Mouse (Mus musculus): Measurements from ENCODE around the gene Taok1.
A peak's percentile ranks its signal among the peaks of the same experiment; 100 is the strongest.
"Not testable (repeated sequence)": the region's sequence is repeated elsewhere in the genome, so short reads cannot be mapped to it uniquely, and the experiment has no call there.

Gene Taok1

DNA sequence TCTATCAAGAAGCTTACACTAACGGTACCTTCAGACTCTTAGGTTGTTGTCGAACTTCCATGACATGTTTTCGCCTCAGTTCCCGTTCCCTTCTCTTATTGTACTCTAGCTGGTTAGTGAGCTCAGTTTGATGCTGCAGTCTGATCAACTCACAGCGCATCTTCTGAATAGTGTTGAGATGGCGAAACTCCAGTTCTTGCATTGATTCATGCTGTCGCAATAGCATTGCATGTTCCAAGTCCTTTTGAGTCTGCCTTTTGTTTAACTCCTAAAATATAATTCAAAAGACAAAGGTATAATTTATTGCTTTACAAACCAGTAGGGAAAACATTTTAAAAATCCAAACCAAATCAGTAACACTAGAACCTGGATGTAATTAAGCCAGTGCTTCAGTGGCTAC lies 62.4 kb downstream of the Taok1 start:
- no peak for DNase-seq

GRCm38 (mm10) chr11:77532202-77532846 lies 75.3 kb downstream of the Taok1 start:
- DNase-seq: no peak

DNA sequence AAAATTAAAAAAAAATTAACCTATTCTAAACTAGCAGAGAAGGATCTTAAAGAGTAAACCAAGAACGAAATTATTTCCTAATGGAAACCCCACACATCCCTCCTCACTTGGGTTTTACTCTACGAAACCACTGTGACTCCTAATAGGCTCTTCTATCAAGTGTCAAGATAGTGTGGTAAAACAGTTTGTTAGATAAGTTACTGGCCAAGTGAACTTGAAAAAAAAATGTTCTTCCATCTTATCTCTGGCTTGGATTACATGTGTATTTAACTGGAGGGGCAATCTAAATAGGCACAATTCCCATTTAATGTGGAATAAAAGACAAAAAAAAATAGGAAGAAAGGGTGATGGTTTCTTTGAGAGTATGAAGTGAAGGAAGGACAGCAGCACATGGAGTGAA lies 76.8 kb downstream of the Taok1 start:
- DNase-seq: no peak

DNA sequence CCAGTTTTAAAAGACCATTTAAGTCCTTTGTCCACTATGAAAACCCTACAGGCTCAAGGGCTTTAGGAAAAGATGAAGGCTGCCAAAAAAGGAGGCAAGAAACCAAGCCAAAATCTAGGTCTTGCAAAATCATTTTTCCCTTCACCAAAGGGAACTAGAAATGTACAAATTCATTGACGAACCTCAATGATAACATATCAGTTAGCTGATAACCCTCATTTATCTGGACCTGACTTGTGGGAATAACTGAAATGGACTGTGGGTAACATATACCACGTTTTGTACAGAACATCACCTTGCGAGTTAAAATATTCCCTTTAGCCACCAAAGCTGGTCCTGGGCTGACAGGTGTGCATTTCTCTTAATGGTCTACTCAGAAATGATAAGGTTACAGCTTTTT lies 78.0 kb downstream of the Taok1 start:
- DNase-seq: no peak

DNA sequence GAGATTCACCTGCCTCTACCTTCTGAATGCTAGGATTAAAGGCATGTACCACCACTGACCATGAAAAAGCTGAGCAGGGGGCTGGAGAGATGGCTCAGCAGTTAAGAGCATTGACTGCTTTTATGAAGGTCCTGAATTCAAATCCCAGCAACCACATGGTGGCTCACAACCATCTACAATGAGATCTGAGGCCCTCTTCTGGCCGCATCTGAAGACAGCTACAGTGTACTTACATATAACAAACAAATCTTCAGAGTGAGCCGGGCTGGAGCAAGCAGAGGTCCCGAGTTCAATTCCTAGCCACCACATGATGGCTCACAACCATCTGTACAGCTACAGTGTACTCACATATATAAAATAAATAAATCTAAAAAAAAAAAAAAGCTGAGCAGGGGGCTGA lies 79.2 kb downstream of the Taok1 start:
- DNase-seq: not testable (repeated sequence)

- no peak for DNase-seq
Observed at GRCm38 (mm10) chr11:77525804-77526486, 81.7 kb downstream of the Taok1 start.

DNA sequence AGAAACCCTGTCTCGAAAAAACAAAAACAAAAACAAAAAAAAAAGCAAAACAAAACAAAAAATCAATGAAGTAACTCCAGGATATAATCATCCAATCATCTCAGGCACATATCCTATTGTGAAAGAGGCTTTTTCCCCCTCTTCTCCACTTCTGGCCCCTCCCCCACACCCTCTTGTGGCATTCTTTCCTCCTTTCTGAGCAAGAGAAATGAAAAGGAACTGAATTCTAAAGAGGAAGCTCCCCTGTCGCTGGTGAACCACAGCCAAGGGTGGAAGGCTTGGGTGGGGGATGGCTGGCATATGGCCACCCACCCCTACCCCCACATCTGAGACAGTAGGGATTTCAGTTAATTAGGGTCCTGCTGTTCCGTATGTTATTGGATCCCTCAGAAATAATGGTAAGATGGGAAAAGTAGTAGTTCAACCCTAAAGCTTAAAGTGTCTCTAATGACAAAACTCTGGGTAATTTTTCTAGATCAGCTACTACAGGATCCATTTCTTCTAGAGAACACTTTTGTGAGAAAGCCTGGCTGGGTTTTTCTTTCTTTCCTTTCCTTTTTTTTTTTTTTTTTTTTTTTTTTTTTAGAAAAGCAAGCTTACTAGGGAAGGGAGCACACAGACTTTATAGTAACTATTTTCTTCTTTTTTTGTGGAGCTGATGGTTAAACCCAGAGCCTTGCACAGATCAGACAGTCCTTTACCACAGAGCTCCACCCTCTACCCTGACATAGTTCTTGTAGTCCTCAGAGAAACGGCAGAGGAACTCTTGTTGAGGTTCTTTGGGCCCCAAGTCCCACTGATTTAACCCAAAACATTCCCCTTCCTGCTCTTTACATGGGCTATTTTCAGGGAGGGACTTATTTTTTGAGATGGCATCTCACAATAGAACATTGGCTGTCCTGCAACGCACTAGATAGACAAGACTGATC lies 86.8 kb downstream of the Taok1 start:
- peak; percentile 74 for DNase-seq

DNA sequence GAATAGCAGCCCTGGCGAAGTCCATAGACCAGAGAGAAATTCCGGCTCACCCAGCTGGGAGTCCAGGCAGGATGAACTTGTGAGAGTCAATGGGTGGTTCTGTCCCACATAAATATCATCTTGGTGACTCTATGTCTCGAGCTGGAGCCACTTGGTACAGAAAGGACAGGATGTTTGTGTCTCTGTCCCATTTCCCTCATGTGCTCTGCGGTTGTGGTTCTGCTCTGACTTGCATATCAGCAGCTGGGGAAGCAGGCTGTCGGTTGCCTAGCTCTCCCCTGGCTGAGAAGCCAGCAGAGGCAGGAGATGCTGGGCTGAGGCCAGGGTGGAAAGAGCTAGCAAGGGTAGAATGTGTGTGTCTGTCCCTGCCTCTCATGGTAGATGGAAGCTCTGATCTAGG lies 88.6 kb downstream of the Taok1 start, which contains the start of gene Gm10392:
Gm10392 (minus strand) TSS at position 156 of the 400 bp plus-strand sequence.
- peak; percentile 81 for DNase-seq

GRCm38 (mm10) chr11:77518051-77518798 lies 89.4 kb downstream of the Taok1 start:
- DNase-seq: no peak

DNA sequence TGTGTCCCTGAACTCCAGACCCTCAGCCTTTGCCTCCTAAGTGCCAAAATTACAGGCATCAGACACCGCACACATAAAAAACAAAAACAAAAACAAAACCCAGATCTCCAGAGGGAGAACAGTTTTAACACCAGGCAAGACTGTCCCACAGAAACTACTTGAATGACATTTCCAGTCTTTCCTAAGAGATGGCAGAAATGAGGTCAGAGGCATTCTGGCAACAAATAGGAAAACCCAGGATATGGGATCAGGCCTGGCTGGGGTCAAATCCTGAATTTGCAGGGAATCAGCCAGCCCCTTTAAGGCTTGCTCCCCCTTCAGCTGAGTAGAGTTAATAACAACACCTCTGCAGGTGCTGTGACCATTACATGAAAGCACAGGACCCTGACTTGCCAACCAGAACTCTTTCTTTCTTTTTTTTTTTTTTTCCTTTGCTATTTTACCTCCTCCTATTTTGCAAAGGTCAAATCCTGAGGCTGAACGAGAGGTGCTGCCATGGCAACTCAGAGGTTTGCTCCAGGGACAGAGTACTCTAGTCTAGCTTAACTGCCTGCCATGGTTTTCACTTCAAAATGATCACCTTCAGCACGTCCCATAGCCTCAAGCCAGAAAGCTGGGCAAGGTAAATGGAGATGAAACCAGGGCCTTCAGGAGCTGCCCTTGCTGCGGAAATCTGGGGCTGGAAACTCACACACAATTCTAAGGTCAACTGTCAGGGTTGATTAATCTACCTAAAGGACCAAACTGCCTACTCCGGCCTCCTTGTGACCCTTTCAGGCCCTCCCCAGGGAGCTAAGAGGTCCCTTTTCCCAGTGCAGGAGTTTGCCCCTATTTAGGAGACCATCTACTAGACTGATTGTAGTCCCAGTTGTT lies 90.8 kb downstream of the Taok1 start:
- no peak for DNase-seq

GRCm38 (mm10) chr11:77515637-77516552 lies 91.7 kb downstream of the Taok1 start, which contains the start of gene Trp53i13:
Gene Trp53i13 (minus strand): TSS chr11:77515980.
- DNase-seq: no peak

GRCm38 (mm10) chr11:77514832-77515636 lies 92.6 kb downstream of the Taok1 start, which contains the start of gene Abhd15:
Gene Abhd15 (plus strand): TSS chr11:77515121.
- DNase-seq: peak; percentile 89

DNA sequence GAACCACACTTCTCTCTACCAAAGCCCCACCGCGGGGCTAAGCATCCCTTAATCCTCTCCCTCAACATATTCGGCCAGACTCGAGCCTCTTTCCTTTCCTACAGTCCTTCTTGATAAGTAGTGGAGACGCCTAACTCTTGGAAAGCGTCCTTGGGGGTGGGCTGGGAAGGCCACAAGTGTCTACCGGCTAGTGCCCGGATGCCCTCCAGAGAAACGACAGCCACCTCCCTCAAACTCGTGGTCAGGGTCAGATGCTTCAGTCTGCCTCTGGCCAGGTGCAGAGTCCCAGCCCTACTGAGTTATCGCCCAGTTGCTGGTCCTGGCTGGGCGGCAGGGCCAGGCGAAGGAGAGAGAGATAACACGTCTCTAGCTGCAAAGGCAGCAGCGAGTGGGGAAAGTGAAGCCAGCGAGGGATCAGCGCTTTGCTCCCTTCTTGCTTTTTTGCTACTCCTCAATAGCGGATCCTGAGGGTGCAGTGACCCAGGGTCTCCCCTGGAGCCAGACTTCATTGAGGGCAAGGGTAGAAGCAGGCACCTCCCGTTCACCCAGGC lies 93.3 kb downstream of the Taok1 start:
- DNase-seq: no peak

DNA sequence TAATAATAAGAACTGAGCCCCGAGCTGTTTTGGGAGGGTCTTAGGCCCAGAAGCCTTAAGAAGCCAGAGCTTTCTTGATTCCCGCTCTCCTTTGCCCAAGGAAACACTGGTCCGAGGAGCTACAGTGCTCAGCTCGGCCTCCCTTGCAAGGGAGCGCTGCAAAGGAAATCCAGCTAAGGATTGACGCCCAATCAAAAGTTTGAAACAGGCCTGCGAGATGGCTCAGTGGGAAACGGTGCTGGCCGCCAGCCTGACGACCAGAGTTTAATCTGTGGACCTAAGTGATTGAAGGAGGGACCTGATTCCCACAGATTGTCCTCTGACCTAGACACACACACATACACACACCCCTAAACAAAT lies 93.8 kb downstream of the Taok1 start:
- DNase-seq: peak; percentile 34

GRCm38 (mm10) chr11:77512891-77513810 lies 94.5 kb downstream of the Taok1 start:
- DNase-seq: peak; percentile 89

- DNase-seq: no peak
Observed at GRCm38 (mm10) chr11:77511336-77511735, 96.3 kb downstream of the Taok1 start.

- peak; percentile 90 for DNase-seq
Observed at GRCm38 (mm10) chr11:77508068-77509021, 99.3 kb downstream of the Taok1 start.
